Mouse (Mus musculus) MEL (cell line): ENCODE results near the gene Wdr61.

ENCODE experiments used
- CHD2 ChIP-seq: IDR thresholded peaks from 2 replicates; pipeline ENCODE4 v1.6.1; 2011; ENCODE audit warnings: low read length, improper control_type of control experiment
- CTCF ChIP-seq, 3 experiments: IDR thresholded peaks in 2 of 3; conservative IDR thresholded peaks in 1 of 3; 2 replicates each; pipeline ENCODE4 v1.5.1; 2011 to 2012; ENCODE audit warnings: low read length in 3 of 3, low read depth in 2 of 3, mild to moderate bottlenecking in 2 of 3, improper control_type of control experiment in 1 of 3, inconsistent platforms in 1 of 3, mixed read lengths in 1 of 3, moderate library complexity in 1 of 3; ENCODE audit not compliant: control insufficient read depth in 1 of 3, insufficient read depth in 1 of 3, poor library complexity in 1 of 3, severe bottlenecking in 1 of 3
- EP300 ChIP-seq, 2 experiments: IDR thresholded peaks; 2 replicates each; pipeline ENCODE4 v1.6.1; 2011; ENCODE audit warnings: improper control_type of control experiment in 2 of 2, low read length in 2 of 2, low read depth in 1 of 2, mild to moderate bottlenecking in 1 of 2
- MAX ChIP-seq: IDR thresholded peaks from 2 replicates; pipeline ENCODE4 v1.6.1; 2011; ENCODE audit warnings: low read length, improper control_type of control experiment
- MYB ChIP-seq: IDR thresholded peaks from 2 replicates; pipeline ENCODE4 v1.6.1; 2011; ENCODE audit warnings: mild to moderate bottlenecking, low read depth, low read length, improper control_type of control experiment
- NELFE ChIP-seq: IDR thresholded peaks from 2 replicates; pipeline ENCODE4 v1.6.1; 2011; ENCODE audit warnings: low read depth, low read length, improper control_type of control experiment
- POLR2A ChIP-seq, 2 experiments: IDR thresholded peaks; 2 replicates each; pipeline ENCODE4 v1.6.1; 2011 to 2012; ENCODE audit warnings: low read length in 2 of 2, mild to moderate bottlenecking in 2 of 2, control low read depth in 1 of 2, improper control_type of control experiment in 1 of 2, low read depth in 1 of 2, moderate library complexity in 1 of 2; ENCODE audit not compliant: control insufficient read depth in 1 of 2, insufficient read depth in 1 of 2, poor library complexity in 1 of 2
- RAD21 ChIP-seq: IDR thresholded peaks from 2 replicates; pipeline ENCODE4 v1.6.1; 2011; ENCODE audit warnings: mild to moderate bottlenecking, low read depth, low read length, improper control_type of control experiment
- SMC3 ChIP-seq: IDR thresholded peaks from 2 replicates; pipeline ENCODE4 v1.6.1; 2011; ENCODE audit warnings: low read depth, low read length, improper control_type of control experiment
- TAL1 ChIP-seq: IDR thresholded peaks from 2 replicates; pipeline ENCODE4 v1.6.1; 2012; ENCODE audit warnings: mild to moderate bottlenecking, inconsistent platforms, low read length, moderate library complexity, mixed read lengths
- USF1 ChIP-seq: IDR thresholded peaks from 2 replicates; pipeline ENCODE4 v1.6.1; 2014; ENCODE audit warnings: low read depth, mild to moderate bottlenecking, inconsistent platforms, low read length, improper control_type of control experiment, moderate library complexity
- ZKSCAN1 ChIP-seq: IDR thresholded peaks from 2 replicates; pipeline ENCODE4 v1.6.1; 2012; ENCODE audit warnings: low read depth, mild to moderate bottlenecking, inconsistent platforms, low read length, improper control_type of control experiment, moderate library complexity

DNA sequence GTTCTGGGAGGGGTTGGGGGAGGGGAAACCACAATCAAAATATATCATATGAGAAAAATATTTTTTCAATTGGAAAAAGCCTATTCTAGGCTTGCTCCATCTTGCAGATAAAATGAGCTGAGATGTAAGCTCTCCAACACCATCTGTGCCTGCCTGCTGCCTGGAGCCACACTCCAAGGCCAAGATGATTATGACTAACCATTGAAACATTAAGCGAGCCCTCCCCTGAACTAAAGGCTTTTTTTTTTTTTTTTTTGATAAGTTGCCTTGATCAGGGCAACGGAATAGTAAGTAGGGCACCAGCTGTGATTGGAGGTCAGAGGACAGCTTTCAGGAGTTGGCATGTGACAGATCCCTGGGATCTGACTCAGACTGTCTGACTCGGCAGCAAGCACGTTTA lies 65.9 kb downstream of the Wdr61 start:
- TF ChIP-seq USF1 (no peak), CTCF (IDR thresholded peaks at IDR 0.05 in 2 of 3, conservative IDR thresholded peaks at IDR 0.05 in 1 of 3; ENCODE audit: control insufficient read depth in 1 of 3, insufficient read depth in 1 of 3, low read depth in 2 of 3, low read length in 3 of 3, poor library complexity in 1 of 3, severe bottlenecking in 1 of 3) (no peak), CHD2 (no peak), MAX (no peak), TAL1 (no peak), SMC3 (no peak), NELFE (no peak), ZKSCAN1 (no peak), EP300 (IDR thresholded peaks at IDR 0.05; ENCODE audit: low read depth in 1 of 2, low read length in 2 of 2) (no peak), MYB (no peak), POLR2A (IDR thresholded peaks at IDR 0.05; ENCODE audit: control insufficient read depth in 1 of 2, insufficient read depth in 1 of 2, low read depth in 1 of 2, low read length in 2 of 2, poor library complexity in 1 of 2) (no peak), RAD21 (no peak)
